Mouse (Mus musculus) bone marrow, adult 2 months (tissue): Measurements from ENCODE around the gene Antxr1. TPM values are rescaled to one million over a fixed set of nuclear protein-coding genes. Genes with fewer than 3 reads are reported as not detected.

Source experiments
- H3K27ac ChIP-seq: fragments of 200-500 bp; 2 replicates; pipeline ENCODE4 v1.5.1; 2012; ENCODE audit warnings: low read depth, mild to moderate bottlenecking, control low read depth, inconsistent platforms, low read length; ENCODE audit not compliant: control insufficient read depth, poor library complexity, insufficient read depth
- H3K4me1 ChIP-seq: fragments of 200-500 bp; 2 replicates; pipeline ENCODE4 v1.6.1; 2011; ENCODE audit warnings: low read length; ENCODE audit not compliant: control insufficient read depth, insufficient read depth
- H3K4me3 ChIP-seq: fragments of 200-500 bp; replicated peaks from 2 replicates; pipeline ENCODE3; 2011; ENCODE audit warnings: mild to moderate bottlenecking, low read depth, low read length, control low read depth; ENCODE audit not compliant: control insufficient read depth
- CTCF ChIP-seq: fragments of 200-500 bp; IDR thresholded peaks from 2 replicates; pipeline ENCODE4 v1.5.1; 2011; ENCODE audit warnings: low read length, control low read depth; ENCODE audit not compliant: control insufficient read depth, insufficient read depth
- POLR2A ChIP-seq: fragments of 200-500 bp; IDR thresholded peaks from 2 replicates; pipeline ENCODE4 v1.6.1; 2011; ENCODE audit warnings: low read depth, mild to moderate bottlenecking, control low read depth, low read length, borderline replicate concordance; ENCODE audit not compliant: control insufficient read depth
- WGBS: fragments of 180-500 bp; shearing (Covaris S2); methylation state at CpG from one replicate; pipeline ENCODE4 v1.1.7; 2018; 5-methylcytosine and 5-hydroxymethylcytosine counted together
- polyA plus RNA-seq: library from polyadenylated mRNA; stranded (reverse); fragments of >200 nt; gene quantifications from 2 replicates; pipeline ENCODE4 v1.2.4, GENCODE M21; 2011; ENCODE audit warnings: low replicate concordance; ENCODE audit not compliant: missing spikeins, insufficient read depth, insufficient read length

The Antxr1 gene
- polyA plus RNA-seq, 1 experiment: 5.3 TPM

DNA sequence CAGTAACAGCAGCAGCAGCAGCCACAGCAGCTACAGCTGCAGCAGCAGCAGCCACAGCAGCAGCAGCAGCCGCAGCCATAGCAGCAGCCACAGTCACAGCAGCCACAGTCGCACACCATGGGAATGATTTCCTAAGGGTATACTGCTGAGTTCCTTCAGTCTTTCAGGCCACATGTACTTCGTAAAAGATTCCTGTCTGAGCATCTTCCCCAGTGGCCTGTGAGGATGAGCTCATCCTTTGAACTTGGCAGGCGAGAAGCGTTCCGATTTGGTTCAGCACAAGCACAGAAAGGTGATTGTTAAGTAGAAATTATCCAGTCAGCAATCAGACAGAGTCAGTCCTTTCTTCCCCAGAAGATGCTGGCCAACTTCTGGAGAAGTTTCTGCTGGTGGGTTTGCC, 223.5 kb downstream of the Antxr1 start:
- TF ChIP-seq POLR2A (no peak), CTCF (no peak)
- Histone ChIP-seq H3K4me1 (no peaks in the 10 kb centered on the region), H3K4me3 (no peak overlapping the region), H3K27ac (no peak overlapping the region)
- 94% methylated on average over 6 of the region's 6 CpGs for WGBS

DNA sequence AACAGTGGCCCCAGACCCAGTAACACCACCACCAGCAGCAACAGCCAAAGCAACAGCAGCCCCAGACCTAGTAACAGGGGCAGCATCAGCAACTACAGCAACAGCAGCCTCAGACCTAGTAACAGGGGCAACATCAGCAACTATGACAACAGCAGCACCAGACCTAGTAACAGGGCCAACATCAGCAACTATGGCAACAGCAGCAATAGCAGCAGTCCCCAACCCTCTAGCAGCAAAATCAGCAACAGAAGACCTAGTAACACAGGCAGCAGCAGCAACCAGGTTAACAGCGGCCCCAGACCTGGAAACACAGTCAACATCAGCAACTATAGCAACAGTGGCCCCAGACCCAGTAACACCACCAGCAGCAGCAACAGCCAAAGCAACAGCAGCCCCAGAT, 224.1 kb downstream of the Antxr1 start:
- Histone ChIP-seq H3K27ac (no peak overlapping the region), H3K4me1 (no peaks in the 10 kb centered on the region), H3K4me3 (no peak overlapping the region)
- TF ChIP-seq POLR2A (no peak), CTCF (no peak)
- 83% methylated on average over 1 of the region's 1 CpGs for WGBS

DNA sequence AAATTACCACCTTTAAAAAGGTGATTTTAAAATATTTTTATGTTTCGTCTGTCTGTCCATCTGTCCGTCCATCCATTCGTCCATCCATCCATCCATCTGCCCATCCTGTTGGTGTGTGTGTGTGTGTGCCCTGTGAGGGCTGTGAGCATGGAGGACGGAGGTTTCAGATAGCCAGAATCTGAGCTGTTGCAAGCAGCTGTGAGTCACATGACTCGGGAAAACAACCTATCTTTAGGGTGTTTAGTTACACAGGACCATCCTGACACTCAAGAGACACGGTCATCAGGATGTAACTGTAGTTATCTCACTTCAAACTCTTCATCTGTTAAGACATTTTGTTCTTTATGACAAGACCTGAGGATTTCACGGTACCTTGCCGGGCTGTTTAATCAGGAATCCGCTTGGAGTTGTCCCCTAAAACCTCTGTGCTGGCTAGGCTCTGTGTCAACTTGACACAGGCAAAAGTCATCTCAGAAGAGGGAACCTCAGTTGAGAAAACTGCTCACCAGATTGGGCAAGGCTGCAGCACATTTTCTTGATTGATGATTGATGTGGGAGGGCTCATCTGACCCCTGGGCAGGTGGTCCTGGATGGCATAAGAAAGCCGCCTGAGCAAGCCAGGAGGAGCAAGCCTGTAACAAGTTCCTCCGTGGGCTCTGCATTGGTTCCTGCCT, 231.4 kb downstream of the Antxr1 start, which contains the start of gene D6Ertd527e:
Gene D6Ertd527e, plus strand, starts transcription at position 624 of the 674 bp plus-strand sequence.
- H3K27ac ChIP-seq: no peak within 1 kb of the TSS
- 77% methylated on average over 11 of the region's 11 CpGs for WGBS
- H3K4me3 ChIP-seq: no peak within 1 kb of the TSS
- no peak for TF ChIP-seq POLR2A
- no peak for TF ChIP-seq CTCF
- H3K4me1 ChIP-seq: no peaks in the 10 kb centered on the region

DNA sequence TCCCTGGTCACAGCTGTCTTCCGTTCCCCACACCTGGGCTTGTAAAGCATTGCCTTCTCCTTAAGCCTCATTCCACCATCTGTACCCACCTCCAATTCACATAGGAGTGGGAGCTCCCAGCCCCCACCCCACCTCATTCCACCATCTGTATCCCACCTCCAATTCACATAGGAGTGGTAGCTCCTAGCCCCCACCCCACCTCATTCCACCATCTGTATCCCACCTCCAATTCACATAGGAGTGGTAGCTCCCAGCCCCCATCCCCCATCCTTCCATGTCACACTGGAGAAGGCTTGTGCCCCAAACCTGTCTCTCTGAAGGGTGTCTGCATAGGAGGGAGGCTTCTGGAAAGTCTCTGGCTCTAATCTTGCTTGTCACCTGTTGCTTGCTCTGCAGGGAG, 232.3 kb downstream of the Antxr1 start:
- no peak overlapping the region for H3K4me3 ChIP-seq
- H3K27ac ChIP-seq: no peak overlapping the region
- H3K4me1 ChIP-seq: no peaks in the 10 kb centered on the region
- 88% methylated on average over 1 of the region's 1 CpGs for WGBS
- TF ChIP-seq POLR2A (no peak), CTCF (no peak)

DNA sequence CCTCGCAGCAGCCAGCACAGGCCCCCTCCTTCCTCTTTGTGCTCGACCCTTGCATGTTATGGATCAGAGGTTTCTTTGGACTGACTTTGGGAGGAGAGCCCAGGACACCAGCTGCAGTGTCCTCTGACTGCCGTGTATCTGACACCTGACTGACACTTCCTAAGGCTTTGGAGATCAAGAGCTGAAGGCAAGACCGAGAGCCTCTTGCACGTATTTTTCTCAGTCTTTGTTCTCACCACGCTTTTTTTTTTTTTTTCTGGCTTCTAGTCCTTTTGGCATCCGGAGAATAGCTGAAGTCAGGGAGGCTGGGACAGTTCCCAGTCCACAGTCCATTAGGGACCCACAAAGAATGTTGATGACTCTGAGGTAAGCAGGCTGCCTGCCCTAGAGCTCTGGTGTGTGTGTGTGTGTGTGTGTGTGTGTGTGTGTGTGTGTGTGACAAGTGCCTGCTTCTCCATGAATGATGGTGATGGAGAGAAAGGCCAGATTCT, 233.2 kb downstream of the Antxr1 start:
- Histone ChIP-seq H3K27ac (no peak overlapping the region), H3K4me1 (no peaks in the 10 kb centered on the region), H3K4me3 (no peak overlapping the region)
- no peak for TF ChIP-seq POLR2A
- no peak for TF ChIP-seq CTCF
- WGBS: 73% methylated on average over 7 of the region's 7 CpGs

DNA sequence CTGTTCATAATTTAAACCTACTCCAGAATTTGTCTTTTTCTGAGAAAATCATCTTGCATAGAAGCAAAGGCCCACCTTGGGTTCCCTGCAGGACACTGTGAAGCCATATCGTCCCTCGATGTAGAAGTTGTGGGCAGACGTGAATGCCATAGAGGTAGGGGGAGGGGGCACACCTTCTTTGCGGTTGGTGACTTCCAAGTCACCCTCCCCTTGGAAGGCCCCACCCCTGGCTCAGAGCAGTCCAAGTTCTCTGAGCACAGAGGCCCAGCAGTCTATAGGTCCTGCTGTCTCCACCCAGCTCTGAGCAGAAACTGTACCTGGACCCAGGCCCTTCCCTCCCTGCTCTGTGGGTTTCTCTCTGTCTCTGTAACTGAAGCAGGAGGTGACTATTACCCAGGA, 233.7 kb downstream of the Antxr1 start:
- Histone ChIP-seq H3K4me3 (no peak overlapping the region), H3K27ac (no peak overlapping the region), H3K4me1 (no peaks in the 10 kb centered on the region)
- 17% methylated on average over 4 of the region's 4 CpGs for WGBS
- TF ChIP-seq POLR2A: no peak
- no peak for TF ChIP-seq CTCF

DNA sequence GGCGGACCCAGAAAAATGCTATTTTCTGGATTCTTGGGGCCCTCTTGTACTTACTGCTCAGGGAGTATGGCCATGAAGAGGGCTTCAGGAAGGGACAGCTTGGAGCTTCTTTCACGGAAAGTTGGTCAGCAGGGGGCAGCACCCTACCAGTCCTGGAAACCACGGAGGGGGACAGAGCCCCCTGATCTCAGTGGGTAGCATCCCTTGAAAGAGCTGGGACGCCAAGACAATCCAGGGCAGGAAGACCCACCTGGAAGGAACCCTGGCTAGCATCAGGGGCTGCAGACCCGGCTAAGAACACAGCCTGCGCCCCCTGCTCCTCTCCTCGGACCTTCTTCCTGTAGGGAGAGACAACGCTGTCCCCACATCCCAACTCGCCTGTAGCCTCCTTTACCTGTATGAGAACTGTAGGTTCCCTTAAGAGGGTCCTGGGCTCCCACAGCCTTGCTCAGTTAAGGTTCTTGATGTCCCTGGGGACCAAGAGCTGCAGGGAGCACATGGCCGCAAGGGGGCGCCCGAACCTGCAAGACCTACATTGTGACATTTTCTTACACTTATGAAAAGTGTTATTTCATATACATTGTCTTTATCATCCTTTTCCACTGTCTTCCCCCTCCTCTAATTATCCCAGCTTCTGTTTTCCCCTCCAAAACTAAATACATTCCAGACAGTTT, 234.2 kb downstream of the Antxr1 start:
- TF ChIP-seq CTCF (peak; percentile 91), POLR2A (no peak)
- no peak overlapping the region for H3K27ac ChIP-seq
- 8% methylated on average over 12 of the region's 12 CpGs for WGBS
- H3K4me3 ChIP-seq: no peak overlapping the region
- no peaks in the 10 kb centered on the region for H3K4me1 ChIP-seq

DNA sequence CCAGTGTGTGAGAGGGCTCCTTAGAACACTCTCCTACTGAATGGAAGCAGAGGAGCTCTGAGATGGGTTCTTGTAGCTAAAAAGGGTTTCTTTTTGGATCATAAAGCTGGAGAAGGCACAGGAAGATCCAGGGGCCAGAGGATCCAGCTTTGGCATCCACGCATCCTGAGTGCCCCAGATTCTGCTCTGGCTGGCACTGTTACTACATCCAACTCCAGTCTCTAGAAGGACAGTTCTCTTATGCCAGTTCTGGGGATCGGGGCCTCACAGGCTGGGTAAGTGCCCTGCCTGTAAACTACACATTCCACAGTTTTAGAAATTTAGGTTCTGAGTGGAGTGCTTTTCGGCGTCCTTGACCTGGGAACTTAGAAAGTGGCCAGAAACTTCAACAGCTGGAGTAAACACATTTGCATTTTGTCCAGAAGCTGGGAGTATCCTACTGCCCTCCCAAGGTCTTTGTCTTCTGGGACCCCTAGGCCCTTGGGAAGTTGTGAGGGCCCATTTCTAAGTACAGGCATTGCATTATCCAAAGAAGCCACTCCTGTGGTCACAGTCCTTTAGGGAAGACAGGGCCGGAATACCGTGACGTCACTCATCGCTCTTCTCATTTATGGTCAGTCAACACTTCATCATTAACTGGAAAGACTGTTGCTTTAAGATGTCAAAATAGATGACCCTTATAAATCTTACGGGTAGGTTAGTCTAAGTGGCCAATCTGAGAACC, 235.2 kb downstream of the Antxr1 start:
- TF ChIP-seq CTCF: no peak
- TF ChIP-seq POLR2A: no peak
- Histone ChIP-seq H3K27ac (no peak overlapping the region), H3K4me1 (no peaks in the 10 kb centered on the region), H3K4me3 (no peak overlapping the region)
- 90% methylated on average over 9 of the region's 9 CpGs for WGBS
